Comparison of ENCODE assay signal across 8 mouse cellular contexts in the genomic region with DNA sequence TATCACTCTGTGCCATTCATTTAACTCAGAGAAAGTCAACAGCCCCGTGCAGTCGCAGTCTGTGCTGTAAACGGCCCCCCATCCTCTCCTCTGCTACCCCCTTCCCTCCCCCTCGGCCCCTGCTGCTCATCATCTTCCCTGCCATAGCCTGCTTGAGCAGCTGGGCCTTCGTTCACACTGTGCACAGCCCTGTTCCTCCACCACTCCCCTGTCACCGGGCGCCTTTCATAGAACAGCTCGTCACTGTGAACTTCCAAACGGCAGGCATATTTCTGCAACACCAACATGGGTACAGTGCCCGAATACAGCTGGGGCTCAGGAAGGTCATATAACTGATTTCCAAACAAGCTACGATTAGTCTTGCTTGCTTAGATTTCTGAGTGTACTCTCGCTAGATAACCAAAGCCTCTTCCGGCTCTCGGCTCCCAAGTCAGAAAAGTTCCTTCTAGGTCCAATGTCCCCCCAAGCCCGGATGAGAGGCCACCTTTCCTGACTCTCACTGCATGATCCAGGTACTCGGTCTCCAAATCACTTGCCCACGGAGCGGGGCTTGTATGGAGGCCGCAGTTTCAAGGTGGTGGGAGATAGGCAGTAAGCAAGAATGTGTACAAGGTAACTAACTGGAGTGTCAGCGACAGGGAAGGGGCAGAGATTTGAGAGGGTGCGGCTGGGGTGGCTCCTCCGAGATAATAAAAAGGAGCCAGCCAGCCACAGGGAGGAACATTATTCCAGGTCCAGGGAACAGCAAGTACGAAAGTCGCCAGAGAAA.
A peak's percentile ranks its signal among the peaks of the same experiment; 100 is the strongest.
DNase-seq lines count a peak whose midpoint lies in the region; ATAC-seq and TF ChIP-seq lines count a peak whose summit lies in the region.

No protein-coding gene starts in this region.

- WGBS in heart, adult 2 months: 57% methylated on average over 24 of the region's 24 CpGs
- 40% methylated on average over 24 of the region's 24 CpGs for WGBS in heart, embryonic 16.5 days

- no peaks in the 10 kb centered on the region for H3K36me3 ChIP-seq in heart, adult 2 months (ENCODE audit: control insufficient read depth, insufficient read depth, low read length)
- no peaks in the 10 kb centered on the region for H3K36me3 ChIP-seq in E14TG2a.4 (ENCODE audit: insufficient read depth, low read length)
- no peaks in the 10 kb centered on the region for H3K36me3 ChIP-seq in heart, embryonic 16.5 days (ENCODE audit: control insufficient read depth, insufficient read depth)

- TF ChIP-seq POLR2A in heart, adult 2 months (IDR thresholded peaks at IDR 0.05; ENCODE audit: insufficient read depth, low read depth, low read length): no peak

- TF ChIP-seq CTCF in heart, adult 2 months (IDR thresholded peaks at IDR 0.05): no peak
- no peak for TF ChIP-seq CTCF in E14TG2a.4 (conservative IDR thresholded peaks at IDR 0.05; ENCODE audit: low read length)

- H3K9me3 ChIP-seq in E14TG2a.4 (ENCODE audit: low read length): no peaks in the 10 kb centered on the region
- H3K9me3 ChIP-seq in heart, embryonic 16.5 days (replicated peaks; ENCODE audit: control insufficient read depth, low read length): no peaks in the 10 kb centered on the region

- intact Hi-C loops in heart, adult 2 months (cut with DNase I): loop anchor here (1.0 kb wide), 2 partner anchors 74 to 163 kb away; no protein-coding TSS in a partner anchor

- H3K4me2 ChIP-seq in heart, embryonic 16.5 days (ENCODE audit: low read depth, low read length): peak overlapping the region; percentile 71

- H3K27ac ChIP-seq in heart, adult 2 months: no peak overlapping the region
- no peak overlapping the region for H3K27ac ChIP-seq in heart, embryonic 16.5 days (ENCODE audit: low read length)

- no peak for TF ChIP-seq EP300 in heart, adult 2 months (IDR thresholded peaks at IDR 0.05; ENCODE audit: insufficient read depth, low read depth, low read length)

- H3K79me2 ChIP-seq in heart, adult 2 months (replicated peaks; ENCODE audit: control insufficient read depth, insufficient read depth, low read length): 0 out of 2 replicates have a peak, but pooled peaks cover 1% of the 10 kb centered on the region

- DNase-seq in heart, adult 2 months: no peak
- DNase-seq in heart, adult 18-20 months: no peak
- DNase-seq in lung, postnatal 10 days: peak; percentile 66
- no peak for DNase-seq in retina, embryonic 14.5 days (ENCODE audit: low spot score)
- no peak for DNase-seq in frontal cortex, postnatal 10 days (ENCODE audit: low spot score in 2 of 2)
- no peak for DNase-seq in thymus, postnatal 4 days

- ATAC-seq in heart, embryonic 16.5 days (replicated peaks; ENCODE audit: extremely low read depth, insufficient read depth, low FRiP score): 0 out of 2 replicates have a peak, but pooled peaks have one; percentile 11

- peaks cover 4% of the 10 kb centered on the region; the same call in 1 of the 2 replicates for H3K4me1 ChIP-seq in heart, adult 2 months (ENCODE audit: control insufficient read depth, insufficient read depth, low read length)
- H3K4me1 ChIP-seq in E14TG2a.4 (replicated peaks; ENCODE audit: low read depth, low read length): peaks cover 77% of the 10 kb centered on the region
- H3K4me1 ChIP-seq in heart, embryonic 16.5 days (ENCODE audit: control insufficient read depth, insufficient read depth, low read length): peaks cover 30% of the 10 kb centered on the region

- H3K4me3 ChIP-seq in heart, adult 2 months: peak overlapping the region; percentile 35
- peak overlapping the region; percentile 57 for H3K4me3 ChIP-seq in E14TG2a.4 (replicated peaks; ENCODE audit: low read length)
- peak overlapping the region; percentile 41 for H3K4me3 ChIP-seq in heart, embryonic 16.5 days (ENCODE audit: low read length)

- H3K9ac ChIP-seq in heart, adult 2 months (ENCODE audit: low read depth, low read length): peak overlapping the region; percentile 41; the same call in 1 of the 2 replicates
- peak overlapping the region; percentile 58 for H3K9ac ChIP-seq in heart, embryonic 16.5 days (ENCODE audit: low read length)

- H3K27me3 ChIP-seq in heart, adult 2 months (ENCODE audit: control insufficient read depth, insufficient read depth, low read length): no peaks in the 10 kb centered on the region
- H3K27me3 ChIP-seq in E14TG2a.4 (ENCODE audit: insufficient read depth, low read length): peaks cover 44% of the 10 kb centered on the region
- 0 out of 2 replicates have a peak, but pooled peaks cover 2% of the 10 kb centered on the region for H3K27me3 ChIP-seq in heart, embryonic 16.5 days (ENCODE audit: control insufficient read depth, insufficient read depth, low read length)
